Mouse (Mus musculus) ES-Bruce4 (cell line): ENCODE measurements at regions not wholly inside any gene's neighbourhood (a gene's known extent, or its start where the extent isn't known, plus 50 kb on each side); places are given as distances from the start of the nearest gene placed in this dataset.

Source experiments
- CTCF ChIP-seq: IDR thresholded peaks from one replicate; pipeline ENCODE4 v1.8.1; 2011; ENCODE audit warnings: low read depth, low read length
- EP300 ChIP-seq: IDR thresholded peaks from 2 replicates; pipeline ENCODE4 v1.6.1; 2011; ENCODE audit warnings: low read depth, low read length; ENCODE audit not compliant: insufficient read depth
- POLR2A ChIP-seq: IDR thresholded peaks from one replicate; pipeline ENCODE4 v1.8.1; 2011; ENCODE audit warnings: low read length; ENCODE audit not compliant: insufficient read depth

DNA sequence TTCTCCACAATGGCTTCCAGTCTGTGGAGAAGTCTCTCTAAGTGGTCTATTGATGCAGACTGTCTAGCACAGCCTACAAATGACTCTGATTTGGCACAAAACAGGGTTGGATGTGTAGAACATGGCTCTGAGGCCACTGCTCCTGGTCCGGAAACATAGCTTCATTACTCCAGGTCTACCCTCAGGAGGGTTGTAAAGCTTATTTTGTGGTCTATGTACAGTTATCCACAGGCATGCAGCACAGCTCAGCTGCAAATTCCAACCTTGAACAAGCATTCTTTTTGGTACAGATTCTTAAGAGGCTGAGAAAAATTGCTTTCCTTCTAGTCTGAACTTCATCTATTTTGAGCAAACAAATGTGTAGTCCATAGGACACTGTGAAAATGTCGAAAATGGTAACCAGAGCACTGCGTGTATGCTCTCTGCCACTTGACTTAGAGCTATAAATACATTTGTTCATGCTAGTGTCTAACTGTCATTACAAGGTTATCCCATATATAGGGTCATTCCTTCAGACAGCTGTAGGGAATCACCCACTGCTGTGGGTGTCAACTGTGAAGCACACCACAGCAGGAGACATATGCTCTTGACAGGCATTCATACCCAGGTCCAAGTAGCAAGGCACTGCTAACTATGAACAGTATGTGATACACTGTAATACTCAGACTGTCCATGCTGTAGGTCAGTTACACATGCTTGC lies 239.5 kb upstream of the Dmac1 start:
- no peak for TF ChIP-seq CTCF
- TF ChIP-seq POLR2A = no peak
- TF ChIP-seq EP300 = no peak
